Mouse (Mus musculus): ENCODE results near the gene Wwox. TPM values are rescaled to one million over a fixed set of nuclear protein-coding genes. Genes with fewer than 3 reads are reported as not detected.

The Wwox gene
- polyA plus RNA-seq, 1 experiment from 2014 or later = 12.9 TPM

- Histone ChIP-seq H3K9me3 (ENCODE audit: control insufficient read depth, low read length) (no peaks in the 10 kb centered on the region), H3K9ac (replicated peaks; ENCODE audit: low read length) (no peak overlapping the region), H3K36me3 (ENCODE audit: control insufficient read depth, insufficient read depth, low read length) (no peaks in the 10 kb centered on the region), H3K27ac (replicated peaks; ENCODE audit: low read depth, low read length) (no peak overlapping the region), H3K4me3 (replicated peaks; ENCODE audit: low read depth, low read length) (no peak overlapping the region), H3K4me2 (ENCODE audit: low read length) (no peak overlapping the region), H3K4me1 (ENCODE audit: control insufficient read depth, insufficient read depth, low read length) (peaks cover 5% of the 10 kb centered on the region), H3K27me3 (ENCODE audit: control insufficient read depth, insufficient read depth, low read length) (no peaks in the 10 kb centered on the region)
- 62% methylated on average over 7 of the region's 7 CpGs for WGBS
- DNase-seq = no peak
- no peak for ATAC-seq (ENCODE audit: low FRiP score, low TSS enrichment)
Observed at GRCm38 (mm10) chr8:115362518-115362917, 923.1 kb downstream of the Wwox start.

GRCm38 (mm10) chr8:115374957-115375356 is 935.5 kb downstream of the Wwox start:
- no peak overlapping the region for H3K27ac ChIP-seq (replicated peaks; ENCODE audit: low read depth, low read length)
- H3K9ac ChIP-seq (replicated peaks; ENCODE audit: low read length) = no peak overlapping the region
- H3K36me3 ChIP-seq (ENCODE audit: control insufficient read depth, insufficient read depth, low read length) = no peaks in the 10 kb centered on the region
- WGBS = 17% methylated on average over 4 of the region's 4 CpGs
- DNase-seq = no peak
- H3K9me3 ChIP-seq (ENCODE audit: control insufficient read depth, low read length) = no peaks in the 10 kb centered on the region
- H3K4me3 ChIP-seq (replicated peaks; ENCODE audit: low read depth, low read length) = no peak overlapping the region
- H3K4me1 ChIP-seq (ENCODE audit: control insufficient read depth, insufficient read depth, low read length) = 0 out of 2 replicates have a peak, but pooled peaks cover 5% of the 10 kb centered on the region
- H3K4me2 ChIP-seq (ENCODE audit: low read length) = no peak overlapping the region
- H3K27me3 ChIP-seq (ENCODE audit: control insufficient read depth, insufficient read depth, low read length) = no peaks in the 10 kb centered on the region
- ATAC-seq (ENCODE audit: low FRiP score, low TSS enrichment) = no peak

- Histone ChIP-seq H3K27ac (replicated peaks; ENCODE audit: low read depth, low read length) (no peak overlapping the region), H3K4me1 (ENCODE audit: control insufficient read depth, insufficient read depth, low read length) (0 out of 2 replicates have a peak, but pooled peaks cover 5% of the 10 kb centered on the region), H3K4me2 (ENCODE audit: low read length) (no peak overlapping the region), H3K9ac (replicated peaks; ENCODE audit: low read length) (no peak overlapping the region), H3K27me3 (ENCODE audit: control insufficient read depth, insufficient read depth, low read length) (no peaks in the 10 kb centered on the region), H3K4me3 (replicated peaks; ENCODE audit: low read depth, low read length) (no peak overlapping the region), H3K9me3 (ENCODE audit: control insufficient read depth, low read length) (no peaks in the 10 kb centered on the region), H3K36me3 (ENCODE audit: control insufficient read depth, insufficient read depth, low read length) (no peaks in the 10 kb centered on the region)
- 68% methylated on average over 8 of the region's 8 CpGs for WGBS
- no peak for ATAC-seq (ENCODE audit: low FRiP score, low TSS enrichment)
- DNase-seq = peak; percentile 46
Observed at GRCm38 (mm10) chr8:115375361-115376047, 936.0 kb downstream of the Wwox start.

GRCm38 (mm10) chr8:115377321-115377720 is 937.9 kb downstream of the Wwox start:
- 0 out of 2 replicates have a peak, but pooled peaks cover 5% of the 10 kb centered on the region for H3K4me1 ChIP-seq (ENCODE audit: control insufficient read depth, insufficient read depth, low read length)
- no peak overlapping the region for H3K27ac ChIP-seq (replicated peaks; ENCODE audit: low read depth, low read length)
- no peaks in the 10 kb centered on the region for H3K9me3 ChIP-seq (ENCODE audit: control insufficient read depth, low read length)
- no peaks in the 10 kb centered on the region for H3K27me3 ChIP-seq (ENCODE audit: control insufficient read depth, insufficient read depth, low read length)
- DNase-seq = peak; percentile 57
- no peaks in the 10 kb centered on the region for H3K36me3 ChIP-seq (ENCODE audit: control insufficient read depth, insufficient read depth, low read length)
- H3K9ac ChIP-seq (replicated peaks; ENCODE audit: low read length) = no peak overlapping the region
- WGBS = 47% methylated on average over 4 of the region's 4 CpGs
- H3K4me2 ChIP-seq (ENCODE audit: low read length) = no peak overlapping the region
- H3K4me3 ChIP-seq (replicated peaks; ENCODE audit: low read depth, low read length) = no peak overlapping the region
- no peak for ATAC-seq (ENCODE audit: low FRiP score, low TSS enrichment)

- ATAC-seq (ENCODE audit: low FRiP score, low TSS enrichment) (no peak), DNase-seq (no peak)
- H3K27ac ChIP-seq (replicated peaks; ENCODE audit: low read depth, low read length) = no peak overlapping the region
- 30% methylated on average over 4 of the region's 4 CpGs for WGBS
- H3K36me3 ChIP-seq (ENCODE audit: control insufficient read depth, insufficient read depth, low read length) = no peaks in the 10 kb centered on the region
- no peak overlapping the region for H3K4me3 ChIP-seq (replicated peaks; ENCODE audit: low read depth, low read length)
- H3K27me3 ChIP-seq (ENCODE audit: control insufficient read depth, insufficient read depth, low read length) = no peaks in the 10 kb centered on the region
- H3K9ac ChIP-seq (replicated peaks; ENCODE audit: low read length) = no peak overlapping the region
- H3K4me1 ChIP-seq (ENCODE audit: control insufficient read depth, insufficient read depth, low read length) = 0 out of 2 replicates have a peak, but pooled peaks cover 3% of the 10 kb centered on the region
- no peaks in the 10 kb centered on the region for H3K9me3 ChIP-seq (ENCODE audit: control insufficient read depth, low read length)
- no peak overlapping the region for H3K4me2 ChIP-seq (ENCODE audit: low read length)
Observed at GRCm38 (mm10) chr8:115380017-115380416, 940.6 kb downstream of the Wwox start.

GRCm38 (mm10) chr8:115390921-115391504 is 951.6 kb downstream of the Wwox start:
- no peaks in the 10 kb centered on the region for H3K27me3 ChIP-seq (ENCODE audit: control insufficient read depth, insufficient read depth, low read length)
- no peak overlapping the region for H3K9ac ChIP-seq (replicated peaks; ENCODE audit: low read length)
- no peak overlapping the region for H3K4me3 ChIP-seq (replicated peaks; ENCODE audit: low read depth, low read length)
- DNase-seq (no peak), ATAC-seq (ENCODE audit: low FRiP score, low TSS enrichment) (no peak)
- no peaks in the 10 kb centered on the region for H3K4me1 ChIP-seq (ENCODE audit: control insufficient read depth, insufficient read depth, low read length)
- H3K36me3 ChIP-seq (ENCODE audit: control insufficient read depth, insufficient read depth, low read length) = no peaks in the 10 kb centered on the region
- H3K4me2 ChIP-seq (ENCODE audit: low read length) = no peak overlapping the region
- H3K27ac ChIP-seq (replicated peaks; ENCODE audit: low read depth, low read length) = no peak overlapping the region
- H3K9me3 ChIP-seq (ENCODE audit: control insufficient read depth, low read length) = no peaks in the 10 kb centered on the region
- 88% methylated on average over 5 of the region's 5 CpGs for WGBS

- H3K36me3 ChIP-seq (ENCODE audit: control insufficient read depth, insufficient read depth, low read length) = no peaks in the 10 kb centered on the region
- no peak overlapping the region for H3K27ac ChIP-seq (replicated peaks; ENCODE audit: low read depth, low read length)
- 72% methylated on average over 5 of the region's 5 CpGs for WGBS
- H3K4me1 ChIP-seq (ENCODE audit: control insufficient read depth, insufficient read depth, low read length) = no peaks in the 10 kb centered on the region
- H3K9me3 ChIP-seq (ENCODE audit: control insufficient read depth, low read length) = no peaks in the 10 kb centered on the region
- ATAC-seq (ENCODE audit: low FRiP score, low TSS enrichment) = no peak
- no peak overlapping the region for H3K9ac ChIP-seq (replicated peaks; ENCODE audit: low read length)
- H3K4me3 ChIP-seq (replicated peaks; ENCODE audit: low read depth, low read length) = no peak overlapping the region
- no peak overlapping the region for H3K4me2 ChIP-seq (ENCODE audit: low read length)
- DNase-seq = no peak
- H3K27me3 ChIP-seq (ENCODE audit: control insufficient read depth, insufficient read depth, low read length) = no peaks in the 10 kb centered on the region
Observed at GRCm38 (mm10) chr8:115395840-115396239, 956.4 kb downstream of the Wwox start.

GRCm38 (mm10) chr8:115397981-115398380 is 958.5 kb downstream of the Wwox start:
- 90% methylated on average over 3 of the region's 3 CpGs for WGBS
- ATAC-seq (ENCODE audit: low FRiP score, low TSS enrichment) (no peak), DNase-seq (no peak)
- H3K9me3 ChIP-seq (ENCODE audit: control insufficient read depth, low read length) = no peaks in the 10 kb centered on the region
- no peak overlapping the region for H3K4me2 ChIP-seq (ENCODE audit: low read length)
- H3K36me3 ChIP-seq (ENCODE audit: control insufficient read depth, insufficient read depth, low read length) = no peaks in the 10 kb centered on the region
- no peaks in the 10 kb centered on the region for H3K4me1 ChIP-seq (ENCODE audit: control insufficient read depth, insufficient read depth, low read length)
- no peaks in the 10 kb centered on the region for H3K27me3 ChIP-seq (ENCODE audit: control insufficient read depth, insufficient read depth, low read length)
- H3K4me3 ChIP-seq (replicated peaks; ENCODE audit: low read depth, low read length) = no peak overlapping the region
- no peak overlapping the region for H3K9ac ChIP-seq (replicated peaks; ENCODE audit: low read length)
- no peak overlapping the region for H3K27ac ChIP-seq (replicated peaks; ENCODE audit: low read depth, low read length)
